Mouse (Mus musculus): Measurements from ENCODE around the gene Catsperz.
"Not testable (repeated sequence)": the region's sequence is repeated elsewhere in the genome, so short reads cannot be mapped to it uniquely, and the experiment has no call there.

The Catsperz gene

DNA sequence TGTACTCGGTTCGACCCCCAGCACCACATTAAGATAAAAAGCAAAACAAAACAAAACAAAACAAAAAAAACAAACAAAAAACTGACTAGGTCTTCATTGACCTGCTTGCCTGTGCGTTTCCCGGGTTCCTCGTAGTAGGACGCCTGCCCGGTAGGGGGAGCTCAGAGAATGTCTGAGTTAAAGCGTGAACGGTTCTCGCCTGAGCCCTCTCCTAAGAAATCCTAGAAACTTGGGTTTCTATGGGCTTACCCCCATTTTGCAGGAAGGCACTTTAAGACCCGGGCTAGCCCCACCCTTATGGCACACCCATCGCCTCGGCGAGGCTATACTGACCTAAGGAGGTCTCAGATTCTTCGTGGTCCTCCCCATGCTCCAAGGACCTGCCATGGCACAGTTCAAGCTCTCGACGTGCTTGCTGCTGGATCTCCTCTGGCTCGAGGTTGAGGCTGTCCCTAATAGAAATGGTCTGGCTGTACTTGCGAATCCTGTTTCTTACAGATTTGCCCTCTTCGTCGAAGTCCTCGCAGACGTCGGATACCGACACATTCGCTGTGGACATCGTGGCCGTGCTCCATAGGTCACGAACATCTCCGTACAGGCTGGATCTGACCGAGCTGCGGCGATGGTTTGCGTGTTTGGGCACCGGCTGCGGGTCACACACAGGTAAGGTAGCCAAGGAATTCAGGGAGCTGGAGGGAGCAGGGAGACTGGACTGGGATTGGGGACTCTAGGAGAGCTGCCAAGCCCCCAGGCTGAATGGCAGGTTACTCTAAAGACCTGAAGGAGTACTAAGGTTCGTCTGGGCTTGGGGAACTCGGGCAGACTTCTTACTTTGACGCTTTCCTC is 496 bp downstream of the Catsperz start:
- DNase-seq (ENCODE audit: low read depth in 2 of 2, low spot score in 2 of 2), result peak; percentile 77 to 89

DNA sequence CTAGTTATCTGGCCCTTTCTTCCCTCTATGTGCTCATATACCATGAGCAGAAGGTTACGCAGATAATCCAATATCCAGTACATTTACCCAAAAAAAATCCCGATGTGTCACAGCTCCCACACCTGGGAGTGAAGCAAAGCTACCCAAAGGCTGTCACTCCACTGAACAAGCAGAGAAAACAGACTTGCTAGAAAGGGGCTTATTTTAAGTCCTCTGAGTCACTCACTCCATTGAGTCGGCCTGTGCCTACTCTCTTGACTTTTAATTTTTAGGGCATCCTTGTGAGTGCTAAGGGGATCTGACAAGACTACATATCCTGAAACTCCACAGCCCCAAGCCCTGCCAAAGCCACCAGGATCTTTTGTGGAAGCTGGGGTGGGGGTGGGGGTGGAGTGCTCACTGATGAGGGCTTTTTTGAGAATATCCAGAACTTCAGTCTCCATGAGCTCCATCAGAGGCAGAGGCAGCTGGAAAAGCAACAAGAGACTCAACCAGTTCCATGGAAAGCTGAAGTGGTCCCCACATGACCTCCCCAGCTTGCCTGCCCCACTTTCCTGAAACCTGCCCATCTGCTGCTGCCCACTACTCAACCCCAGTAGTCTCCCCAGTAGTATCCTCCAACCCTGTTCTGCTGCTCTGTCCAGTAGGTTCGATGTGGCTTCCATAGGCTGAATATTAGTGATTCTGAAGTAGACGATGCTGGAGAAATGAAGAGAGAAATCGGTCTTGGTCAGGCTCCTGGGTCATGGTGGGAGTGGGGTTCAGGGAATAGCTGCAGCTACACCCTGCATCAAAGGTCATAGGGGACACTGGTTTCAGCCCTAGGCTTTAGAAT is 2.1 kb downstream of the Catsperz start:
- no peak for DNase-seq (ENCODE audit: low read depth in 2 of 2, low spot score in 2 of 2)

DNA sequence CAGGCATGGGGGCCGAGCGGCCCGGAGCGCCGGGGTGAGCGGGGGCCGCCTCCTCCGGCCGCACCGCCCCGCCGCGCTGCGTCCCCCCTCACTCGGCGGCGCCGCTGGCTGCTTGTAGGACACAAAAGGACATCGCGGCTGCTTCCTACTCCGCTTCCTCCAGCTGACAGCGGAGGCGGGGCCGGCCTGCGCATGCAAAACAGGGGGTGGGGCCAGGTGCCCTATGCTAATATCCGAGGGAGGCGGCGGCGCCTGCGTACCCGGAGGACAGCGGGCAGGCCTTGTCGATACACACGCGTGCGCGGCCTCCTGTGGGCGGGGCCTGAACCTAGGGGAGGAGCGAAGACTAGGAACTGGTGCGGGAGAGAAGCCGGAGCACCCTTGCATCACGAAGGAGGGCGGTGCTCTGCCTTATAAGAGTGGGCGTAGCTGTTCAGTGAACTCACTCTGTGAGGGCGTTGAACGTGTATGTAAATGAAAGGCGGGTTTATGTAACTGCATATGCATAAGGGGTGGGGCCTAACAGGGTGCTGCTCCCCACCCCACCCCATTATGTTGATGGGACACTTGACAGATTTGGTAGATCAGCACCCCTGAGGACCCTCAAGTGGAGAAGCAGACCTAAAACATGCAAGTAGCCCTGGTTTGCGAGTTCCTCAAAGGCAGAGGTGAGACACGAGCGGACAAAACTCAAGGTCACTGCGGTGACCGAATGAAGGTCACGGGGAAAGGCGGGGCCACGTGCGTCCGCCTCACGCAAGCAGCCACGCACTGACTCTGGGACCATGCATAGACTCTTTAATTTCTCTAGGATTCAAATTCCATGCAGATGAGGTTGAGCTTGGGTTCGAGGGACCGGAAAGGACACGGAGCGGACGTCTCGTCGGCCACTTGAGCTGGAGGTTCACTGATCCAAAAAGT is 3.3 kb downstream of the Catsperz start, which contains the start of gene Esrra:
Esrra (minus strand) TSS at position 167 of the 921 bp plus-strand sequence.
- DNase-seq (ENCODE audit: low read depth in 2 of 2, low spot score in 2 of 2), result peak; percentile 100

DNA sequence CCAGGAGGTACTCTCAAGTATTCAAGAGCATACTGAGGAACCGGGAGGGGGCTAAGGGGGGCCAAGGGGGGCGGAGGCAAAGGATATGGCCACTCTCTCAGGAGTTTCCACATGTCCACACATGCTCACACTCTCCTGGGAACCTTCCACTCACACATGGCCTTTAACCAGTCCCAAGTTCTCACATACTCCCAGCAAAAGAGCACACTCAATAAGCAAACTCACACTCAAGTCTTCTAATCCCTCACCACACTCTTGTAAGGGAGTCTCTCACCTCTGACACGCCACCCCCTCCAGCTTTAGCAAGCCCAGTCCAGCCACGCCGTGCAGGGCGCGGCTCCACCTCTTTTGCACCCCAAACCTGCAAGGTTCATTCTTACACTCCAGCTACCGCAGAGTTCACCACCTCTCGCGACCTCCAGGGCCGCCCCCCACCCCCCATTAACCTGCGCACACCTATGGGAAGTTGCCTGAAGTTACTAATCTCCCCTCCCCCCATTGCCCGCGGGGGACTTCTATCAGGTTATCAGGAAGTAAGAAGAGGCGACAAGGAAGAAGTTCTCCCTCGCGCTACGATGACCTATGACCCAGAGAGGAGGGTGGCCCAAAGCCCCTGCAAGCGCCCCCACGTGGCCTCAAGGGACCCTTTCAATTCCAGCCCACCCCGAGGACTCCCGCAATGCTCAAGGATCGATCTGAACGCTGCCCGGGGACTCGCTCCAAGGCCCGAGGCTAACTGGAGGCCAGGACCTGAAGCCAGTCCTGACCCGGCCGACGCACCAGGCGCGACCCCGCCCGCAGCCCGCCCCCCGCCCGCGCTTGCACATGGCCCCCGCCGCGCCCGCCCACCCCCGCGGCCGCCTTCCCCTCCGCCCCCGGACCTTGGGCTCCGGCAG is 4.2 kb downstream of the Catsperz start:
- DNase-seq (ENCODE audit: low read depth in 2 of 2, low spot score in 2 of 2), result peak in 1 of 2 experiments; percentile 32

DNA sequence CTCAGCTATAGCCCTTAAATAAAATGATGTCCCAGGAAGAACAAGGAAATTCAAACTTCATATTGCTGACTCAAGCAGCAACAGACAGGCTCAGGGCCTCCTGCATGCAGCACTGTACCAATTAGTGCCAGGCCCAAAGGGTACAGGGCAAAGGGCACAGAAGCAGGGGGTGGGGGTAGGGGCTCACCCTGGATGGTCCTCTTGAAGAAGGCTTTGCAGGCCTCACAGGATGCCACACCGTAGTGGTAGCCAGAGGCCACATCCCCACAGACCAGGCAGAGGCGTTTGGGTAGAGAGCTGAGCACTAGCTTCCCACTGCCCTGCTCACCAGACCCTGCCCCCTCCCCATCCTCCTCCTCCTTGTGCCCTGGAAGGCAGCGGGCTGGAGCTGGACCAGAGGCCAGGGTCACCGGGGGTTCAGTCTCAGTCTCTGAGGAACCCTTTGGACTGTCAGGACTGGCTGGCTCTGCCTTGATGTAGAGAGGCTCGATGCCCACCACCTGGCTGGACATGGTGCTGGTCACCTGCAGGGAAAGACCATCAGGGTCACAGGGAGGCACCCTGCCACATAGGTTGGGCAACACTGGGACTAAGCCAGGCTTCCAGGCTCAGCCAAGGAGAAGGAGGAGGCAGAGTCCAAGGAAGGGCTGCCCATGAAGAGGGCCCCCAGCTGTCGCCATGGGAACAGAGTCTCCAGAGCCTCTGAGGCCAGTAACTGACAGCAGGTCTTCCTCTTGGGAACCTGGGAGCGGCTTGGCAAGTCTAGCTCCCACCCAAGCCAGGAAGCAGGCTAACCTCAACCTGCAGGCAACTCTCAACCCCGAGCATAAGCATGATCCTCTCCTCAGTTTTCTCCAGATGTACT is 5.1 kb downstream of the Catsperz start:
- no peak for DNase-seq (ENCODE audit: low read depth in 2 of 2, low spot score in 2 of 2)

DNA sequence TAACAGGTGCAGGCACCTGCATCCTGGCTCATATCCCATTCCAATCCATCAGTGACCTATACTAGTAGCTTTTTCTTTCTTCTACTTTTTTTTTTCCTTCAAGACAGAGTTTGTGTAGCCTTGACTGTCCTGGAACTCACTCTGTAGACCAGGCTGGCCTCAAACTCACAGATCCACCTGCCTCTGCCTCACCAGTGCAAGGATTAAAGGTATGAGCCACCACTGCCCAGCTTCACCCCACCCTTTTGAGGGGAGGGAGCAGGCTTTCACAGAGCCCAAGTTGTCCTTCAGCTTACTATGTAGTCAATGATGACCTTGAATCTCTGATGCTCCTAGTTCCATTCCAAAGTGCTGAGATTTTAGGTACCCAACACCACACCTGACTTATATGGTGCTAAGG is 5.7 kb downstream of the Catsperz start:
- no peak for DNase-seq (ENCODE audit: low read depth in 2 of 2, low spot score in 2 of 2)

DNA sequence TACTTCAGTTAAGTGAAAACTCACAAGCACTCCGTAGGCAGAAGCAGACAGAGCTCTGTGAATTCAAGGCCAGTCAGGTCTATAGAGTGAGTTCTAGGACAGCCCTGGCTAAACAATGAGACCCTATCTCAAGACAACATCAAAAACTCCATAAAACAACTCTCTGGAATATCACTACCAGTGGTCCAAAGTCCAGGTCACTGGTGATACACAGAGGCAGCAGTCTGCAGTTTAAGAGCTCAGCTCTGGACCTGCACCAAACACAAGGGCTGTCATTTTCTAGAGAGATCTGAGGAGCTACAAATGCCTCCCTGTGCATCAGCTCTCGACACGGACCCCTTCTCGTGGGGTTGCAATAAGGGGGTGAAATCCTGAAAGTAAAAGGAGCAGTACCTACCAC is 6.9 kb downstream of the Catsperz start:
- DNase-seq (ENCODE audit: low read depth in 2 of 2, low spot score in 2 of 2), result no peak

DNA sequence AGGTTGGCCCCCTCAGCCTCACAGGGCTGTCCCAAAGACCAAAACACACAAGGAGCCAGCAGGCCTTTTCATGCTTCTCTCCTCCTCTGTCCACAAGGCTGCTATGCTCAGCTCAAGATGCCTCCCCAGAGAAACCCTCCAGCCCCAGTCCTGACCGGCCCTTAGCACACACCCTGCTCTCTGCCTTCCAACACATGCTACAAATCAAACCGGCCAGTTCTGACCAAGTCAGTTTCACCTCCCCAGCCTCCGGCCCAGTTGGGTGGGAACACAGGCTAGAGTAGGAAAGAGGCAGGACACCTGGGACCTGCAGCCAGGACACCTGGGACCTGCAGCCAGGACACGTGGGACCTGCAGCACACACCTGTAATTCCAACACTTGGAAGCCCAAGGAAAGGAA is 8.7 kb downstream of the Catsperz start:
- no peak for DNase-seq (ENCODE audit: low read depth in 2 of 2, low spot score in 2 of 2)

DNA sequence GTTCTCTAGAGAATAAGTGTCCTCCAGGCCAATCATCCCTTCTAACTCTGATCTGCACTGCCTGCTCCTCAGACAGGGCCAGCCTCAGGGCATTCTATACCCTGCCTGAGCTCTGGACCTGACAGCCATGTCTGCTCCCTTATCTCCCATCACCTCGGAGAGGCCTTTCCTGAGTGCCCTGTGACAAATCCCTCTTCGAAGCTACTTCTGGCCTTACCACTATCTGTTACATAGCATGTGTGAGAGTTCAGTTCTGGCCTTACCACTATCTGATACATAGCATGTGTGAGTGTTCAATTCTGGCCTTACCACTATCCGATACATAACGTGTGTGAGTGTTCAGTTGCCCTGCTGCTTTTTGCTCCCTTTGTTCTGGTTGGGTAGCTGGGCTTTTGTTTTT is 9.9 kb downstream of the Catsperz start:
- DNase-seq (ENCODE audit: low read depth in 2 of 2, low spot score in 2 of 2), result no peak

DNA sequence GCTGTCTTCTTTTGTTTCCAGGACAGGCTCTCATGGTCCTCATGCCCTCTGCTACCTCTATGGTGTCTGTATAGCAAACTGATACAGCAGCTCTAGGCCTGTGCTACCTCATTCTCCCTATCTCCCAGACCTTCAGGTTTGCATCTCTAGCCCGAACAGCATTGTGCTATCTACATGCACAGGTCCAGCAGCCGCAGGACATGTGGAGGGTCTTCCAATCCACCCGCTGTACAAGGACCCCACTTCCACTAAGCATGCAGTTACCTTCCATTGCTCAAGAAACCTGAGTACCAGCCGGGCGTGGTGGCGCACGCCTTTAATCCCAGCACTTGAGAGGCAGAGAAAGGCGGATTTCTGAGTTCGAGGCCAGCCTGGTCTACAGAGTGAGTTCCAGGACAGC is 10.6 kb downstream of the Catsperz start:
- DNase-seq (ENCODE audit: low read depth in 2 of 2, low spot score in 2 of 2), result no peak

DNA sequence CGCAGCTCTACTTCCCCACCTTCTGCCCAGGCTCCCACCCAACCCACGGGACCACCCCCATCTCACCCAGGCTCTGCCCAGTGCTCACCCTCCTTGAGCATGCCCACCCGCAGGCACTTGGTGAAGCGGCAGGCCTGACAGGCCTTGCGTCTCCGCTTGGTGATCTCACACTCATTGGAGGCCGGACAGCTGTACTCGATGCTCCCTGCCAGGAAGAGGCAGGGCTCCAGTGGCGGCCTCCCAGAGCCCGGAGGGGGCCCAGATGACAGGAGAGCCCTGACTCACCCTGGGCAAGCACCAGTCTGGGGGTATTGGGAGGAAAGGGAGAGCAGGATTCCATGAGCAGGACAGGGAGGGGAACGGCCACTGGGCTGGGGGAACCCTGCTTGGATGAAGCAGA is 11.2 kb downstream of the Catsperz start:
- no peak for DNase-seq (ENCODE audit: low read depth in 2 of 2, low spot score in 2 of 2)

DNA sequence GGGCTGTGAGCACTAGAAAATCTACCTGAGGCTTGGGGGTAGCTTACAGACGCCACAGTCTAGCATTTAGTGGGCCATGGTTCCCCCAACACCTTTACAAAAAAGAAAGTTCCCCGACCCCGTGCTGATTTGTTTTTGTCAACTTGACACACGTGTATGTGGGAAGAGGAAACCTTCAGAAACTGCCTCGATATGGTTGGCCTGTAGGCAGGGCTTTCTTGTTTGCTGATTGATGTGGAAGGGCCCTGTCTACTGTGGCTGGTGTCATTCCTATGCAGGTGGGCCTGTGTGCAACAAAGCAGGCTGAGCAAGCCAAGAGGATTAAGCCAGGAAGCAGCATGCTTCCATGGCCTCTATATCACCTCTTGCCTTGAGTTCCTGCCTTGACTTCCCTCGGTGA is 12.1 kb downstream of the Catsperz start:
- no peak for DNase-seq (ENCODE audit: low read depth in 2 of 2, low spot score in 2 of 2)

DNA sequence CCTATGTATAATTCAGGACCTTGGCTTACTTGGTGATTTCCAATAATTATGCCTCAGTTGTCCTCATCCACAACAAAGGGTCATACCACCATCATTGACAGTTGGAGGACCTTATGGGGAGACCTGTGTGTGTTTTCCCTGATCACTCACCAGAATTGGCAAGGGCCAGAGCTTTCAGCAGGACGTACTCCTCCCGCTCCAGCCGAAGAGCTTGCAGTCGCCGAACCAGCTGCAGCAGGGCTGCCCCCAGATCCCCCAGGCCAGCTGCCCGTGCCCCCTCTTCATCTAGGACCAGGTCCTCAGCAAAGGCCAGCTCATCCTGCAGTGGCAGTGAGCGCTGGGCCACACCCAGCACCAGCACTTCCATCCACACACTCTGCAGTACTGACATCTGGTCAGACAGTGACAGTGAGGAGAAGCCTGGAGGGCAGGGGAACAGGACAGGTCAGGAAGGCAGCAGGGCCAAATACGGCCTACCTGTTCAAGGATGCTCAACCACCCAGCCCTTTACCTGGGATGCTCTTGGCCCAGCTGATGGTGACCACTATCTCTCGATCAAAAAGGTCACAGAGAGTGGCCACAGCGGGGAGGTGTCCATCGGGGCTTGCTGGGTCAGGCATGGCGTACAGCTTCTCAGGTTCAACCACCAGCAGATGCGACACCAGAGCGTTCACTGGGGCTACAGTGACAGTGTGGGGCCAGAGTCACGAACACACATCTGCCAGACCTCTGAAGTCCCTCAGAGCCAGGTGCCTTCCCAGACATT is 12.8 kb downstream of the Catsperz start:
- DNase-seq (ENCODE audit: low read depth in 2 of 2, low spot score in 2 of 2), result no peak

DNA sequence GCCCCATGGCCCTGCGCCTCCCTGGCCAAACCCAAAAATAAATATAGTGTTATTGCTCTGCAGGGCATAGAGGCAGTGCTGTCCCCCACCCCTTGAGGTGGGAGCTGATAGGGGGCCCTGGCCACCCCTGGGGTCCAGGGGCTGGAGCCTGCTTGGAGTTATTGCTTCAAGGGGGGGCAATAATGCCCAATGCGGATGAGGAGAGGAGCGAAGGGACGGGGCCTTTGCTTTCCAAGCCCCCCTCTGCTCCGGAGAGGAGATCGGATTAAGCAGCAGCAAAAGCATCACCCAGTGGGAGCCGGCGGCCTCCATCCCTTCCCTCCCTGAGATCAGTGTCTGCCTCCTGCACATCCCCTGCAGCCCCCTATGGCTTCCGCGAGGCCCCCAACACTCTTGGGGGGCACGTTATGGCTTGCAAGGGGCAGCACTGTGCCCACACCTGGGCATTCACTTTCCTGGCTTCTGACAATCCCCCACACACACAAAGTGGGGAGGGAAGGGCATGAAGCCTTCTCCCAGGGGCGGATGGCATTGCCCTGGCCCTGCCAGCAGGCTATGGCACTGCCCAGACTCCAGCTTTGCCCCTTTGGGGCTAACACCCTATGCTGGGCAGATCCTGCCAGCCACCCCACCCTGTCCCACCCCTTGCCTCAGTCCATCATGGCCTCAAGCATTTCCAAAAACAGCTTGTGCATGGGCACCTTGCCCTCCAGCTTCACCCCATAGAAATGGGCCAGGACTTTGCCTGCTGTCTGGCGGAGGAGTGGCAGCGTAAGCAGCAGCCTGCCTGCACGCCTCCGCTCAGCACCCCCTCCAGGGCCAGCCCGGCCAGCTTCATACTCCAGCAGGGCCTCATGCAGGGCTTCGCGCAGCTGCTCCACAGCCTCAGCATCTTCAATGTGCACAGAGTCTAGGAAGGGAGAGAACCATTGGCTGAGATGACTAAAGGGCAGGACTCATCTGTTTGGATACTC is 13.8 kb downstream of the Catsperz start:
- no peak for DNase-seq (ENCODE audit: low read depth in 2 of 2, low spot score in 2 of 2)

DNA sequence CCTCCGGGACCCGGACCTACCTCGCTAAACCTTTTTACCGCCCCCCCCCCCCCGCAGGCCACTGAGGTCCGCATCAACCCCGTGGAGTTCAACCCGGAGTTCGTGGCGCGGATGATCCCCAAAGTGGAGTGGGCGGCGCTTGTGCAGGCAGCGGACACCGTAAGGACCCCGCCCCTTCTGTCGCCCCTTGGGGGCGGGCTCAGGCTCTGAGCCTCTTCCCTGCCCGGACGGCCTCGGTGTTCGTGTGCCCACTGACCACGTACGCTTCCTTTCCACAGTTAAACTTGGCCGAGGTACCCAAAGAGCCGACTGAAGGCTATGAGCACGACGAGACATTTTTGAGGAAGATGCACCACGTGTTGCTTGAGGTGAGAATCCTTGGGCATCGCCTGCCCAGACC is 14.9 kb downstream of the Catsperz start:
- not testable (repeated sequence) for DNase-seq (ENCODE audit: low read depth in 2 of 2, low spot score in 2 of 2)

DNA sequence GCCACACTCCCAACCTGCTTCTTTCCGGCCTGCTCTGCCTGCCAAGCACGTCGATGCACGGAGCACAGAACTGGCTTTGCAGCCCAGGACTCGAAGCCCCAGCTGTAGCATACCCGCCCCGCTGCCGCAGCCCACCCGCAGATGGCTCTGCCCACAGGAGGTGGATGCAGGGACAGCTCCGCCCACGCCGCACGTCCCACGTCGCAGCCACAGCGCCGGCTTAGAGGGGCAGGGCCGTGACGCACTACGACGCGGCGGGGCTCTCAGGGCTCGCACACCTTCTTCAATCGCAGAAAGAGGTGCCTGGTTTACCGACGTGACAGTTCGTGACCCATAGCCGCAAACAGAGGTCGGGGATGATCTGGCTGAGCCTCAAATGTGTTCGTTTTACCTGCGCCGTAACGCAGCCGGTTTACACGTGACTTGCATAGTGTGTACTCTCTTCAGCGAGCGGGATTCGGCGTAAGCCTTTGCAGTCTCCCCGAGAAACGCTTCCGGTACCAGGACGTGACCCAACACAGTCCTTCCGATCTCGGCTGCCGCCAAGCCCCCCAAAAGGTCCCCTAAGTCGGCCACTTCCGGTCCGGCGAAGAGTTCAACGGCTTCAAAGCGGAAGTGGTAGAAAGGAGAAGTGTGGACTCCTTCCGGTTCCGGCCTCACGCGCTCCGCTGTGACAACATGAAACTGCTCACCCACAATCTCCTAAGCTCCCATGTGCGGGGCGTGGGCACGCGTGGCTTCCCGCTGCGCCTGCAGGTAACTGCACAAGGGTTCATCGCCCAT is 15.5 kb downstream of the Catsperz start, which contains the start of the genes Trmt112 and Prdx5:
Trmt112 (plus strand) TSS at position 192 of the 783 bp plus-strand sequence.
Prdx5 (minus strand) TSS at position 600 of the 783 bp plus-strand sequence.
- DNase-seq (ENCODE audit: low read depth in 2 of 2, low spot score in 2 of 2), result peak; percentile 82 to 83

Data from CD8-positive naive resting alpha-beta T cell, adult 2 months (primary cell).